Mouse (Mus musculus) spleen, postnatal 36 days (tissue): ENCODE measurements around the gene Rad9b.
A peak's percentile ranks its signal among the peaks of the same experiment; 100 is the strongest.

Experiments
- DNase-seq, 2 experiments: peaks; one replicate each; pipeline ENCODE4 v3.0.0; 2022; ENCODE audit warnings: low spot score in 2 of 2, mixed read lengths in 1 of 2

Gene Rad9b

GRCm38 (mm10) chr5:122312942-122313684 lies 40.9 kb downstream of the Rad9b start:
- DNase-seq, result no peak

- DNase-seq, result no peak
Measured at GRCm38 (mm10) chr5:122312346-122312745, 41.7 kb downstream of the Rad9b start.

- peak; percentile 32 to 35 for DNase-seq
Measured at GRCm38 (mm10) chr5:122311692-122312091, 42.3 kb downstream of the Rad9b start.

GRCm38 (mm10) chr5:122310699-122311098 lies 43.3 kb downstream of the Rad9b start:
- DNase-seq, result peak; percentile 41 to 42

GRCm38 (mm10) chr5:122306536-122306935 lies 47.5 kb downstream of the Rad9b start:
- no peak for DNase-seq

GRCm38 (mm10) chr5:122305472-122305871 lies 48.6 kb downstream of the Rad9b start:
- DNase-seq, result no peak

- no peak for DNase-seq
Measured at GRCm38 (mm10) chr5:122304541-122304940, 49.5 kb downstream of the Rad9b start.

GRCm38 (mm10) chr5:122303937-122304336 lies 50.1 kb downstream of the Rad9b start:
- no peak for DNase-seq

- DNase-seq, result no peak
Measured at GRCm38 (mm10) chr5:122302810-122303745, 51.0 kb downstream of the Rad9b start.

GRCm38 (mm10) chr5:122300071-122300518 lies 53.9 kb downstream of the Rad9b start:
- no peak for DNase-seq

- no peak for DNase-seq
Measured at GRCm38 (mm10) chr5:122295113-122295935, 58.7 kb downstream of the Rad9b start.

GRCm38 (mm10) chr5:122294219-122294735 lies 59.8 kb downstream of the Rad9b start:
- DNase-seq, result no peak

- DNase-seq, result no peak
Measured at GRCm38 (mm10) chr5:122293131-122293530, 60.9 kb downstream of the Rad9b start.

- no peak for DNase-seq
Measured at GRCm38 (mm10) chr5:122291553-122292339, 62.3 kb downstream of the Rad9b start.

GRCm38 (mm10) chr5:122291149-122291548 lies 62.9 kb downstream of the Rad9b start:
- DNase-seq, result peak; percentile 48 to 56

- DNase-seq, result no peak
Measured at GRCm38 (mm10) chr5:122288147-122288811, 65.8 kb downstream of the Rad9b start.

GRCm38 (mm10) chr5:122287026-122287425 lies 67.0 kb downstream of the Rad9b start:
- no peak for DNase-seq

- no peak for DNase-seq
Measured at GRCm38 (mm10) chr5:122286191-122286590, 67.8 kb downstream of the Rad9b start.

GRCm38 (mm10) chr5:122285767-122286150 lies 68.3 kb downstream of the Rad9b start:
- DNase-seq, result no peak
